In genomic region chr7:51633230-51633844, GRCm38 (mm10) we compare ENCODE assay signal across 24 mouse cellular contexts. TPM values are rescaled to one million over a fixed set of nuclear protein-coding genes. Genes with fewer than 3 reads are reported as not detected.
DNase-seq lines count a peak whose midpoint lies in the region; ATAC-seq lines count a peak whose summit lies in the region.
"Had no signal": no experiment of that assay in that cellular context is flagged by ENCODE, and none has a peak within 500 bp of the region (broad histone marks: within the 10 kb centered on the region; RNA-seq: fewer than 3 reads in every experiment).

No protein-coding gene starts in this region.

- 8% methylated on average over 7 of the region's 7 CpGs for WGBS in embryonic facial prominence, embryonic 14.5 days
- 4% methylated on average over 7 of the region's 7 CpGs for WGBS in forebrain, embryonic 14.5 days
- 4% methylated on average over 7 of the region's 7 CpGs for WGBS in hindbrain, embryonic 14.5 days
- whole genome bisulfite sequencing in midbrain, embryonic 16.5 days, result 2% methylated on average over 7 of the region's 7 CpGs

- no peak overlapping the region for H3K27ac ChIP-seq in embryonic facial prominence, embryonic 14.5 days (replicated peaks; ENCODE audit: low read depth, low read length)
- peak overlapping the region; percentile 83 for H3K27ac ChIP-seq in forebrain, embryonic 14.5 days (ENCODE audit: low read depth, low read length)
- H3K27ac ChIP-seq in hindbrain, embryonic 14.5 days, result peak overlapping the region; percentile 90
- H3K27ac ChIP-seq in midbrain, embryonic 16.5 days (ENCODE audit: low read length), result peak overlapping the region; percentile 84
- H3K27ac ChIP-seq: intestine, embryonic 15.5 days; stomach, postnatal 0 days had no signal

- no peaks in the 10 kb centered on the region for H3K9me3 ChIP-seq in embryonic facial prominence, embryonic 14.5 days (ENCODE audit: control insufficient read depth, low read length)
- H3K9me3 ChIP-seq in forebrain, embryonic 14.5 days (replicated peaks; ENCODE audit: control insufficient read depth, low read length), result no peaks in the 10 kb centered on the region
- no peaks in the 10 kb centered on the region for H3K9me3 ChIP-seq in hindbrain, embryonic 14.5 days (ENCODE audit: control insufficient read depth, low read length)
- no peaks in the 10 kb centered on the region for H3K9me3 ChIP-seq in midbrain, embryonic 16.5 days (replicated peaks; ENCODE audit: control insufficient read depth, low read length, poor library complexity, severe bottlenecking)
- H3K9me3 ChIP-seq: intestine, embryonic 15.5 days had no signal

- no peaks in the 10 kb centered on the region for H3K4me1 ChIP-seq in embryonic facial prominence, embryonic 14.5 days (ENCODE audit: control insufficient read depth, insufficient read depth, low read length)
- peaks cover 7% of the 10 kb centered on the region for H3K4me1 ChIP-seq in forebrain, embryonic 14.5 days (ENCODE audit: control insufficient read depth, insufficient read depth, low read length)
- H3K4me1 ChIP-seq in hindbrain, embryonic 14.5 days (replicated peaks; ENCODE audit: control insufficient read depth, insufficient read depth, low read length), result peaks cover 7% of the 10 kb centered on the region; the same call in 1 of the 2 replicates
- no peaks in the 10 kb centered on the region; the same call in 1 of the 2 replicates for H3K4me1 ChIP-seq in midbrain, embryonic 16.5 days (ENCODE audit: control insufficient read depth, insufficient read depth, low read length)
- H3K4me1 ChIP-seq: intestine, embryonic 15.5 days had no signal

- no peak overlapping the region for H3K4me2 ChIP-seq in embryonic facial prominence, embryonic 14.5 days (ENCODE audit: low read depth, low read length)
- H3K4me2 ChIP-seq in forebrain, embryonic 14.5 days (ENCODE audit: low read length), result peak overlapping the region; percentile 37
- H3K4me2 ChIP-seq in hindbrain, embryonic 14.5 days (replicated peaks), result peak overlapping the region; percentile 50
- H3K4me2 ChIP-seq in midbrain, embryonic 16.5 days (ENCODE audit: low read length), result peak overlapping the region; percentile 56
- H3K4me2 ChIP-seq: intestine, embryonic 15.5 days had no signal

- ATAC-seq in embryonic facial prominence, embryonic 14.5 days (ENCODE audit: low read depth), result peak; percentile 47
- peak; percentile 64 for ATAC-seq in forebrain, embryonic 14.5 days
- ATAC-seq in hindbrain, embryonic 14.5 days (ENCODE audit: low FRiP score), result peak; percentile 63
- ATAC-seq in midbrain, embryonic 16.5 days, result peak; percentile 61
- ATAC-seq: activated CD4-positive, CD25-positive, alpha-beta regulatory T cell, adult 4 months; intestine, embryonic 15.5 days; Patski had no signal

- H3K9ac ChIP-seq in embryonic facial prominence, embryonic 14.5 days (ENCODE audit: low read depth, low read length), result no peak overlapping the region
- peak overlapping the region; percentile 43; the same call in 1 of the 2 replicates for H3K9ac ChIP-seq in forebrain, embryonic 14.5 days (ENCODE audit: low read length)
- peak overlapping the region; percentile 64 for H3K9ac ChIP-seq in hindbrain, embryonic 14.5 days
- peak overlapping the region; percentile 27 for H3K9ac ChIP-seq in midbrain, embryonic 16.5 days (ENCODE audit: low read depth, low read length)
- H3K9ac ChIP-seq: intestine, embryonic 15.5 days had no signal

- no peaks in the 10 kb centered on the region for H3K36me3 ChIP-seq in embryonic facial prominence, embryonic 14.5 days (ENCODE audit: control insufficient read depth, insufficient read depth, low read length)
- no peaks in the 10 kb centered on the region for H3K36me3 ChIP-seq in forebrain, embryonic 14.5 days (ENCODE audit: control insufficient read depth, insufficient read depth, low read length)
- H3K36me3 ChIP-seq in hindbrain, embryonic 14.5 days (replicated peaks; ENCODE audit: control insufficient read depth, insufficient read depth), result no peaks in the 10 kb centered on the region
- no peaks in the 10 kb centered on the region for H3K36me3 ChIP-seq in midbrain, embryonic 16.5 days (ENCODE audit: control insufficient read depth, insufficient read depth, low read length)
- H3K36me3 ChIP-seq: intestine, embryonic 15.5 days had no signal

- peaks cover 39% of the 10 kb centered on the region for H3K27me3 ChIP-seq in embryonic facial prominence, embryonic 14.5 days (replicated peaks; ENCODE audit: control insufficient read depth, insufficient read depth, low read length)
- H3K27me3 ChIP-seq in forebrain, embryonic 14.5 days (replicated peaks; ENCODE audit: control insufficient read depth, insufficient read depth, low read length), result 0 out of 2 replicates have a peak, but pooled peaks cover 10% of the 10 kb centered on the region
- peaks cover 15% of the 10 kb centered on the region; the same call in 1 of the 2 replicates for H3K27me3 ChIP-seq in hindbrain, embryonic 14.5 days (ENCODE audit: control insufficient read depth, insufficient read depth, low read length)
- H3K27me3 ChIP-seq in midbrain, embryonic 16.5 days (ENCODE audit: control insufficient read depth, insufficient read depth, low read depth, low read length), result no peaks in the 10 kb centered on the region

- no peak for DNase-seq in embryonic facial prominence, embryonic 14.5 days (ENCODE audit: low spot score)
- peak; percentile 49 for DNase-seq in forebrain, embryonic 14.5 days (ENCODE audit: low spot score)
- DNase-seq in hindbrain, embryonic 14.5 days (ENCODE audit: low spot score), result peak; percentile 48
- DNase-seq in lung, postnatal 4 days, result no peak
- no peak for DNase-seq in heart, adult 18-20 months
- no peak for DNase-seq in thymus, postnatal 14 days
- DNase-seq: adrenal gland, postnatal 25 days; cerebellum, adult 2 months; gastrocnemius, postnatal 10 days; layer of hippocampus, postnatal 36 days; left cerebral cortex, postnatal 4 days; lung, adult 2 months; lung, postnatal 36 days; thymus, postnatal 25 days had no signal

- no peak overlapping the region for H3K4me3 ChIP-seq in embryonic facial prominence, embryonic 14.5 days (ENCODE audit: low read depth, low read length)
- H3K4me3 ChIP-seq in forebrain, embryonic 14.5 days (ENCODE audit: low read depth, low read length), result no peak overlapping the region
- H3K4me3 ChIP-seq in hindbrain, embryonic 14.5 days (replicated peaks; ENCODE audit: low read length), result peak overlapping the region; percentile 24; the same call in 1 of the 2 replicates
- H3K4me3 ChIP-seq in midbrain, embryonic 16.5 days (ENCODE audit: low read depth, low read length), result peak overlapping the region; percentile 18
- H3K4me3 ChIP-seq: intestine, embryonic 15.5 days had no signal

RNA-seq across cellular contexts. Expression of gene Slc17a6, which starts 11.5 kb away (rescaled TPM):
- polyA plus RNA-seq in embryonic facial prominence, embryonic 14.5 days (2014; fragmentation: Nextera tagmentation; extraction: Ambion mirVana), result 3.9 and 4.4 TPM in 2 replicates
- polyA plus RNA-seq in forebrain, embryonic 14.5 days (2014; fragmentation: Nextera tagmentation; extraction: Ambion mirVana), result 49.0 and 57.0 TPM in 2 replicates
- polyA plus RNA-seq in hindbrain, embryonic 14.5 days (2014; fragmentation: Nextera tagmentation; extraction: Ambion mirVana), result 111 and 133 TPM in 2 replicates
- polyA plus RNA-seq in midbrain, embryonic 16.5 days (2015; fragmentation: Nextera tagmentation; extraction: Ambion mirVana), result 130 and 142 TPM in 2 replicates
- total RNA-seq in heart, adult 18-20 months (2021), result not detected
- total RNA-seq: common myeloid progenitor, adult 5-6 weeks; liver, adult 2 months had no signal
- polyA plus RNA-seq: activated CD4-positive, CD25-positive, alpha-beta regulatory T cell, adult 4 months; heart, postnatal 0 days; kidney, embryonic 14.5 days; large intestine, adult 2 months; liver, adult 2 months; lung, adult 2 months; Patski; stomach, postnatal 0 days had no signal

Comparison
In these comparisons a context has a peak if more than half of its experiments do, and no peak if none do; other contexts are left out.
1. DNase-seq: peak in forebrain, embryonic 14.5 days (single experiment) and hindbrain, embryonic 14.5 days (single experiment); none in embryonic facial prominence, embryonic 14.5 days (single experiment), lung, postnatal 4 days (0 of 2), heart, adult 18-20 months (0 of 2) and thymus, postnatal 14 days (single experiment).
2. H3K4me3 ChIP-seq: peak in hindbrain, embryonic 14.5 days (single experiment) and midbrain, embryonic 16.5 days (single experiment); none in embryonic facial prominence, embryonic 14.5 days (single experiment) and forebrain, embryonic 14.5 days (single experiment).
3. Peak in every context shown above with its lines, with median percentiles within 50 percentile points of each other: ATAC-seq.